Mouse (Mus musculus): ENCODE measurements around the gene Aars2.

Aars2 gene

GRCm38 (mm10) chr17:45542129-45542528 lies 35.5 kb downstream of the Aars2 start:
- no peak for DNase-seq (ENCODE audit: low read depth, low spot score)

DNA sequence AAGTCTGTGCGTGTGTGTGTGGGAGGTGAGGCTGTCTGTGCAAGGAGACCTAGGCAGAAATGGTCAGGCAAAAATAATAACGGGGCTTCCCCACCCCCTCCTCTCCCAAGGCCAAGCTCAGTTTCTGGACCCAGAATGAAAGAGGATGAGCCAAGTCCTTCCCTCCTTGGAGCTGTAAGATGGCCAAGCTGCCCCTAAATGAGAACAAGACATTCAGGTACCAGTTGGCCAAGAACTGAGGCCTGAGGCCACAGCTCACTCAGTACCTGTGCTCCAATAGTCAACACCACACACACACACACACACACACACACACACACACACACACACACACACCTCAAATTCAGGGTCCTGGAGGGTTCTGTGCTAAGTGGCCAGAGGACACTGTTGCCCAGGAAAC lies 36.1 kb downstream of the Aars2 start:
- no peak for DNase-seq (ENCODE audit: low read depth, low spot score)

GRCm38 (mm10) chr17:45543115-45543514 lies 36.5 kb downstream of the Aars2 start:
- DNase-seq (ENCODE audit: low read depth, low spot score): no peak

DNA sequence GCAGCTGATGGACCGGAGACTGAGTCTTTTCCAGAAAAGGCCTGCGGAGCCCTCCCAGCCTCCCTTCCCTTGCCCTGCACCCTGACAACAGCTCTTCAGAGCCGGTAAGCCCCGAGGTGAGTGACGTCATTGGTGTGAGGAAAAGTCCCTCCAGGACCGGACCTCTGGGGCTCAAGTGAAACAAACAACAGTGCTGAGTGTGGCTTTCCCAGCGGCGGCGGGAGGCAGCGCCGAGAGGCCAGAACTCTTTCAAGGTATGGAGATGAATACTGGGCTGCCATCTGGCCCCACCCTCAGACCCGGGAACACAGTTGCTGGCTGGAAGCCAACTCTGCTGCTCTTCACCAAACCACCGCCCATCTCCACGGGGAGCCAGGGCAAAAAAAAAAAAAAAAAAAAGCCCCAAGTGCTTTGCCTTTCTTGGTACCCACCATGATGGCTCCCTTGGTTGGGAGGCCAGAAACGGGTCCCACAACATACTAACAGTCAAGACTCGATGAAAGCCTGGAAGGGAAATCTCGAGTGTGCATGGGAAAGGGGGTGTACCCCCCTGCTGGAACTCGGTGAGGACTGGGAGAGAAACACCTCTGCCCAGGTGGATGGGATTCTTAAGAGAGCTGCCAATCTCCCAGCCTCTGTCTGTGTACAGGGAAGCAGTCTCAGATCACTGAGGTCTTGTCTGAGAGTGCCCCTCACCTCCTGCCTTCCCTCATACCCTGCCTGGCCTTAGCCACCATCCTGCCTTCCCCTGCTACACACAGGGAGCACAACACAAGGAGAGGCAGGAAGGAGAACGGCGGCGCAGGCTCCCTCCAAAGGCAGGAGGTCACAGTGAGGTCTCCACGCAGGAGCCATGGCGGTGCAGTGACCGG lies 37.6 kb downstream of the Aars2 start:
- DNase-seq (ENCODE audit: low read depth, low spot score): no peak

DNA sequence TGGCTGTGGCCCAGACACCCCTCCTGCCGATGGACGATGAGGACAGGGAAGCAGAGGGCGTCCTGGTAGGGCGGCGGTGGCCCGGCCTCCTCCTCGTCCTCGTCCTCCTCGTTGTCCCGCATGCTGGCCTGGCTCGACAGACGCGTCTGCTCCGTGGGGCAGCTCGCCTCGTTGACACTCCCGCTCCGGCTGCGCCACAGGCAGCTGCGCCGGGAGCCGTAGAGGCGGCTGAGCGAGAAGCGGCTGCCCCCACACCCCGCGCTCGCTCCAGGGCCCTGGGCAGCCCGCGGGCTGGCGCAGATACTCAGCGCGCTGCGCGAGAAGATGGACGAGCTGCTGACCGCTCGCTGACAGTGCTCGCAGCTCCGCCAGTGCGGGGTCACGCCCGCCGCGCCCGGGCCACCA lies 38.2 kb downstream of the Aars2 start:
- no peak for DNase-seq (ENCODE audit: low read depth, low spot score)

GRCm38 (mm10) chr17:45545278-45545961 lies 38.8 kb downstream of the Aars2 start:
- DNase-seq (ENCODE audit: low read depth, low spot score): no peak

- DNase-seq (ENCODE audit: low read depth, low spot score): no peak
These were observed 40.3 kb downstream of the Aars2 start for GRCm38 (mm10) chr17:45546941-45547340.

DNA sequence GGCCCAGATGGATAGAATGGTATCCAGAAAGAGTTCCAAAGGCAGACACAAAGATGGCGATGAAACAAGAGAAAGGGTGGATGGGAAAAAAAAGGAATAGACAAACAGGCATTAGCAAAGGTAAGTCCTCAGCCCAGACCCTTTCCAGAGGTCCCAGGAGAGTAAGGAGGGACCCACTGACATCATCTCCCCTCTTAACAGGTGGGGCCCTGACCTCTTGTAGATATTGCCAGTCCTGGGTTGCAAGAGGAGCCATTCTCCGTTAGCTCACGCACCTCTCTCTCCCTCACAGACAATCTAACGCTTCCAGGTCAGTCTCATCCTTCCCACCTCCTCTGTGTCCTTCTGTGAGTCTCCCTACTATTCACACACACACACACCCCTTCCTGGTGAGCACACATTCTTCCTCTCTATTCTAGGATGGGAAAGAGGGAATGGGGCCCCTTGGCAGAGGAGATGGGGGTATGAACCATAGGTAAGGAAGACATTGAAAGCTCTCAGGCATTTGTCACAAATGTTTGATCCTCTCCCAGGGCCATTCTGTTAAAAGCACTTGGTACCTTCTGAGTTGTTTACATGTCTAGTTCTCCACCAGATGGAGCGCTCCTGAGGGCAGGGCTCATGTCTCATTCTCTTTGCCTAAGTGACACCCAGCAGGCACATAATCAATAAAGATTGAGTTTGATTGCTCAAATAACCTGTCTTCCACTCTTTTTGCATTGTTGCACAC lies 41.0 kb downstream of the Aars2 start:
- DNase-seq (ENCODE audit: low read depth, low spot score): no peak

GRCm38 (mm10) chr17:45548541-45549512 lies 42.2 kb downstream of the Aars2 start:
- DNase-seq (ENCODE audit: low read depth, low spot score): peak; percentile 51

DNA sequence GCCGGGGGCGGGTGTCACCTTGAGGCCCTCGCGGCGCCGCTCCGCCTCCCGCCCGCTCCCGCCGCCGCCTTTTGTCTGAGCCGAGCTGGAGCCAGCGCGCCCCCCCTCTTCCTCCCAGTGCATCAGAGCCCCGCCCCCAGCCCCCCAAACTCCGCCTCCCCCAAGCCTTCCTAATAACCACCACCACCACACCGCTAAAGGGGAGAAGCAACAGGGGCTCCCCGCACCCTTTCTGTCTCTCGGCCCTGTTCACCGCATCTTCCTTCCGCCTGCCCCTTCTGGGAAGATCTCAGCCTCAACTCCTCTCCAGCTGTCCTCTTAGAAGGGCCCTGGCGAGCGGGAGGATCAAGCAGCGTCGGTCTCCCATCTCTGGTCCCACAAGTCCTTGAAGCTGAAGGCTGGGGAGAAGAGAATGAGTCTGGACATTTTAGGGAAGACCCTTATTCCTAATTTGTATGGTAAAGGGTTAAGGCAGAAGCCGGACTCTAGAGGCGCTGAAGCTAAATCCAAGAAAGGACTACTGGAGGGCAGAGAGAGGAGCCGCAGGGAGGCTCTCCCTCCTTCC lies 43.1 kb downstream of the Aars2 start, which contains the start of gene Tmem151b:
Gene Tmem151b (minus strand): TSS at position 61 of the 565 bp plus-strand sequence.
- DNase-seq (ENCODE audit: low read depth, low spot score): peak; percentile 62

- no peak for DNase-seq (ENCODE audit: low read depth, low spot score)
These were observed 43.6 kb downstream of the Aars2 start for GRCm38 (mm10) chr17:45550253-45550652.

- no peak for DNase-seq (ENCODE audit: low read depth, low spot score)
These were observed 44.7 kb downstream of the Aars2 start for GRCm38 (mm10) chr17:45551249-45551796.

DNA sequence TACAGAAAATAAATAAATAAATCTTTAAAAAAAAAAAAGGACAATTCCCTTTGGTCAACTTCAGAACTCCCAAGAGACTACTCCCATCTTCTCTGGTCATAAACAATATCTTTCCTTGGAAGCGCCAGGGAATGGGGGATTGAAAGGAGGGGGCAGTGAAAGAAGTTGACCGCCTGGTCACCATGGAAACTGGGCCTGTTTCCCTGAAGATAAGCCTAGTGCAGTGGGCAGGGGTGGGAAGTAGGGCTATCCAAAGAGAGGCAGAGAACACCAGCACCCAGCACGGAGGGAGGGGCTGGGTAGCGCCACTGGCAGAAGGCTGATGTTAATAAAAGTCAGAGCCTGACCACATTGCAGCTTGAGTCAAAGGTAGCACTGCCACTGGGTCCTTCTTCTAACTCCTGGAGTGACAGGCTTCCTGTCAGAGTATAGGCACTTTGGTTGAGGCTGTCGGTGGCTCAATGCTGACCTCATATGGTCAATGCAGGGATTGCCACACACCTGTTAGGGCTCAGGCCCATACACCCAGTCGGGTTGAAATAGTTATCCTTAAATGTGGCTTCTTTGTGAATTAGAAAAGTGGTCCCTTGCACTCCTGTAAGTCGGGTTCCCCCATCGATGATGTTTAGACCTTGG lies 45.3 kb downstream of the Aars2 start:
- DNase-seq (ENCODE audit: low read depth, low spot score): peak; percentile 93

- no peak for DNase-seq (ENCODE audit: low read depth, low spot score)
These were observed 46.4 kb downstream of the Aars2 start for GRCm38 (mm10) chr17:45553065-45553464.

DNA sequence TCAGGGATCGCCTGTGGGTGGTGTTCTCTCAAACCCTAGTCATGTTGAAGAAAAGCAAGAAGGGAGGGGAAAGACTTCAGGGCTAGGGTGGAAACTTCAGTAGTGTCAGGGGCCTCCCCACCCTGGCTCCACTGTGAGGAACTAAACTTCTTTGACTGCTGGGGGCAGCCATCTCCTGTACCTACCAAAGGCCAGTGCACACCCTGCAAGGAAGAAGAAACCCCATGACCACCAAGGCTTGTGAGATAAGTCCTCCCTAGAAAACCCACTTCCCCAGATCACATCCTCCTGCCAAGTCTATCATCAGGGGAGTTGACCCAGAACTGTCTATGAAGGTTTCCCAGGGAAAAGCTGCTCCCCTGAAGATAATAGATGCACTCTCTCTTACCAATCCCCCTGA lies 47.8 kb downstream of the Aars2 start:
- peak; percentile 32 for DNase-seq (ENCODE audit: low read depth, low spot score)

GRCm38 (mm10) chr17:45555452-45556106 lies 48.9 kb downstream of the Aars2 start, which contains the start of gene Nfkbie:
Nfkbie (plus strand) TSS chr17:45555703.
- peak; percentile 98 for DNase-seq (ENCODE audit: low read depth, low spot score)

DNA sequence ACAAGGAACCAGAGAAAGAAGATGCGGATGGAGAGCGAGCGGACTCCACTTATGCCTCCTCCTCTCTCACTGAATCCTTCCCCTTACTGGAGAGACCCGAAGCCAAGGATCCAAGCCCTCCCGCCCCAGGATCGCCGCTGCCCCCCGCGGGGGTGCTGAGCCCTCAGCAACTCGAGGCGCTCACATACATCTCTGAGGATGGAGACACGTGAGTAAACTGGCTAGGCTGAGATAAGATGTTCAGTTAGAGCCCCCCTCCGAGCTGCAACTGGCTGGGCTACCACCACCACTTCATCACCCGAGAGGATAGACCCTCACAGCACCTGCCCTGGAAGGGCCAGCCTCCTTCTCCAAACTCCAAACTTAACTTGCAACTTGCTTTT lies 49.5 kb downstream of the Aars2 start:
- no peak for DNase-seq (ENCODE audit: low read depth, low spot score)

GRCm38 (mm10) chr17:45556514-45557245 lies 50.0 kb downstream of the Aars2 start:
- peak; percentile 39 for DNase-seq (ENCODE audit: low read depth, low spot score)

All from CD4-positive, CD25-positive, alpha-beta regulatory T cell, adult 2 months (primary cell).